Mouse (Mus musculus) forebrain, embryonic 11.5 days (tissue): ENCODE measurements around the gene Cfap45. TPM values are rescaled to one million over a fixed set of nuclear protein-coding genes. Genes with fewer than 3 reads are reported as not detected.

Experiments used
- ATAC-seq: fragments of 200-750 bp; cut with Nextera tagmentation; replicated peaks from 2 replicates; pipeline ENCODE4 v1.8.0; 2017; ENCODE audit warnings: moderate TSS enrichment; ENCODE audit not compliant: low FRiP score
- DNase-seq: peaks from one replicate; pipeline ENCODE4 v3.0.0-alpha.2; 2017; ENCODE audit warnings: low spot score
- H3K27ac ChIP-seq: fragments of 300-500 bp; sonication (generic); 2 replicates; pipeline ENCODE4 v1.5.1; 2014; ENCODE audit warnings: low read depth, low read length
- H3K27me3 ChIP-seq: fragments of 300-500 bp; sonication (generic); 2 replicates; pipeline ENCODE4 v1.6.1; 2014; ENCODE audit warnings: mild to moderate bottlenecking, low read length, mixed read lengths; ENCODE audit not compliant: control insufficient read depth, insufficient read depth
- H3K36me3 ChIP-seq: fragments of 300-500 bp; sonication (generic); 2 replicates; pipeline ENCODE4 v1.6.1; 2014; ENCODE audit warnings: mild to moderate bottlenecking, low read length, moderate library complexity, mixed read lengths; ENCODE audit not compliant: control insufficient read depth, insufficient read depth
- H3K4me1 ChIP-seq: fragments of 300-500 bp; sonication (generic); replicated peaks from 2 replicates; pipeline ENCODE4 v1.6.1; 2014; ENCODE audit warnings: low read length, mixed read lengths; ENCODE audit not compliant: control insufficient read depth, insufficient read depth
- H3K4me2 ChIP-seq: fragments of 300-500 bp; sonication (generic); 2 replicates; pipeline ENCODE4 v1.6.1; 2014; ENCODE audit warnings: low read depth, mild to moderate bottlenecking, low read length, moderate library complexity, mixed read lengths; ENCODE audit not compliant: severe bottlenecking
- H3K4me3 ChIP-seq: fragments of 300-500 bp; sonication (generic); 2 replicates; pipeline ENCODE4 v1.5.1; 2014; ENCODE audit warnings: low read depth, low read length
- H3K9ac ChIP-seq: fragments of 300-500 bp; sonication (generic); 2 replicates; pipeline ENCODE4 v1.6.1; 2014; ENCODE audit warnings: low read length
- H3K9me3 ChIP-seq: fragments of 300-500 bp; sonication (generic); 2 replicates; pipeline ENCODE4 v1.6.1; 2016; ENCODE audit warnings: low read length, mixed read lengths; ENCODE audit not compliant: control insufficient read depth
- WGBS: fragments of 180-500 bp; shearing (Covaris S2); extraction: QIAGEN DNeasy Blood & Tissue Kit; methylation state at CpG from one replicate; pipeline ENCODE4 v1.1.7; 2014; 5-methylcytosine and 5-hydroxymethylcytosine counted together
- polyA plus RNA-seq: library from polyadenylated mRNA; unstranded; fragments of >200 nt; fragmentation: Nextera tagmentation; extraction: Ambion mirVana; gene quantifications from 2 replicates; pipeline ENCODE4 v1.2.1, GENCODE M21; 2014

Cfap45 gene
- polyA plus RNA-seq, 1 experiment from 2014 or later: 1.2 TPM

DNA sequence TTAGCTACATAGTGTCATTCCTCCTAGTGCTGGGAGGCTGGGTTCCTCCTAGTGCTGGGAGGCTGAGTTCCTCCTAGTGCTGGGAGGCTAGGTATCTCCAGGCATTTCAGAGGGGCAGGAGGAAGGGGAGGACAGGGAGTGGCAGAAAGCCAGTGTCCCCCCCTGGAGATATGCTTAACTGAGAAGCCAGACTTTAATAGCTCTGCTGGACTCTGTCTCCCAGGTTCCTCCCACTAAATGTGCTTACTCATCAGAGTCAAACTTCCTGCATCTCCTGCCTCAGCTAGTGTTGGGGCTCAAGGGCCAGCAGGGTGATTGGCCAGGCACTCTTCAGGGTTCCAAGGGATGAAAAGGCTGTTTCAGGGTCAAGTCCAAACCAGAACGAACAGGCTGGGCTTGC is 5.2 kb upstream of the Cfap45 start:
- H3K36me3 ChIP-seq: no peaks in the 10 kb centered on the region
- 86% methylated on average over 1 of the region's 1 CpGs for WGBS
- ATAC-seq: no peak
- H3K27me3 ChIP-seq: no peaks in the 10 kb centered on the region
- peaks cover 2% of the 10 kb centered on the region; the same call in 1 of the 2 replicates for H3K9me3 ChIP-seq
- no peak overlapping the region for H3K4me2 ChIP-seq
- H3K4me1 ChIP-seq: peaks cover 1% of the 10 kb centered on the region; the same call in 1 of the 2 replicates
- DNase-seq: no peak
- H3K27ac ChIP-seq: no peak overlapping the region
- H3K9ac ChIP-seq: no peak overlapping the region
- no peak overlapping the region for H3K4me3 ChIP-seq

DNA sequence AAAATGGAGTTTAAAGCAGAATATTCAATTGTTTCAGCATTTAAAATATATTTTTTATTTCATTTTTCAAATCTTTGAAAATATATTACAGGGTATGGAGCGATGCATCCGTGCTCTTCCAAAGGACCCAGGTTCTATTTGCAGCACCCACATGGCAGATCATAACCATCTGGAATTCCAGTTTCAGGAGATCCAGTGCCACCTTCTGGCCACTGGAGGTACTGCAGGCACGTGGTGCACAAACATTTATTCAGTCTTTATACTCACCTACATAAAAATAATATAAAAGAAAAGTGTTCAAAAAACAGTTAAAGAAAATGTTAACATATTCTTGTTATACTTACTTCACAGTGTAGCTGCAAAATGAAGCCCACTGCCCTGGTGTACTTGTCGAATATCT is 2.6 kb upstream of the Cfap45 start:
- WGBS: 77% methylated on average over 4 of the region's 4 CpGs
- Histone ChIP-seq H3K9ac (no peak overlapping the region), H3K4me1 (peaks cover 4% of the 10 kb centered on the region; the same call in 1 of the 2 replicates), H3K4me2 (no peak overlapping the region), H3K4me3 (no peak overlapping the region), H3K36me3 (no peaks in the 10 kb centered on the region), H3K27me3 (no peaks in the 10 kb centered on the region), H3K27ac (no peak overlapping the region), H3K9me3 (peaks cover 2% of the 10 kb centered on the region; the same call in 1 of the 2 replicates)
- ATAC-seq (no peak), DNase-seq (no peak)

DNA sequence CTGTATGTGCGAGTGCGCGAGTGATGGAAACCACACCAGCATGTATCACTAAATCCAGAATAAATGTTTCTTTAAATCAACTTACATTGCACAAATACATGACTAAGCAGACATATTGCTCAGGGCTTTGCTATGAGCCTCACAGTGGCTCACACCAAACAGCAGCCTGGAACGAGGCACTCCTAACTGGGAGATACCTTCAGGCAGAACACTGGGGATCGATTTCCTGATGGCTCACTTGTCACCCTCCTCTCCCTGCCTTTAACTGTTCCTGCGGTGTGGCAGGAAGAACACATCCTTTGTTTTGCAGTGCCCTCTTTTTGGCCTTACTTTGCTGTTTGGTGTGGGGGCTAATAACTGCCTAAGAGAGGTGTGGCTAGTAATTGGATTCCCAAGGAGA is 957 bp upstream of the Cfap45 start:
- WGBS: 66% methylated on average over 6 of the region's 6 CpGs

DNA sequence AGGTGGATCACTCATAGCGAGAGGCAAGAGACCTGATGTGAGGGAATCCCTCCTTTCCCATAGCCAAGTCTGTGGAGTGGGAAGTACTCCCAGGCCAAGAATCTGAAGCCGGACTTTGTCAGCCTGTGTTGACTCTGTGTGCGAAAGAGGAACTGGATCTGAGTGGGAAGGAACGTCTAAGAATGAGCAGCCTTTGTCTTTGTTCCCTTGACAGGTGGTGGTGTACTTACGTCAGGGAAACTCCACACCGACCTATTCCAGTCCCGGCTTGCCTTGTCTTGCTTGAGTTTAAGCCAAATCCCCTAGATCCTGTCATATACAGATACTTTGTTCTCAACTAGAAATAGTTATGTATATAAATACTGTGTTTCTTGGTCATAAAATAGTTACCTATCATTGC is 1.9 kb downstream of the Cfap45 start:
- Histone ChIP-seq H3K27me3 (no peaks in the 10 kb centered on the region), H3K27ac (no peak overlapping the region), H3K4me2 (no peak overlapping the region), H3K36me3 (no peaks in the 10 kb centered on the region), H3K4me3 (no peak overlapping the region), H3K4me1 (peaks cover 4% of the 10 kb centered on the region; the same call in 1 of the 2 replicates), H3K9ac (no peak overlapping the region), H3K9me3 (peaks cover 2% of the 10 kb centered on the region; the same call in 1 of the 2 replicates)
- WGBS: 65% methylated on average over 7 of the region's 7 CpGs
- no peak for ATAC-seq
- DNase-seq: no peak

More for the DNA sequence above, 957 bp upstream of the Cfap45 start:
- H3K9ac ChIP-seq: no peak overlapping the region
- H3K36me3 ChIP-seq: no peaks in the 10 kb centered on the region
- H3K9me3 ChIP-seq: peaks cover 2% of the 10 kb centered on the region; the same call in 1 of the 2 replicates
- H3K27ac ChIP-seq: no peak overlapping the region
- H3K4me3 ChIP-seq: no peak overlapping the region
- H3K4me2 ChIP-seq: no peak overlapping the region
- ATAC-seq (no peak), DNase-seq (no peak)
- no peaks in the 10 kb centered on the region for H3K27me3 ChIP-seq
- peaks cover 4% of the 10 kb centered on the region; the same call in 1 of the 2 replicates for H3K4me1 ChIP-seq

DNA sequence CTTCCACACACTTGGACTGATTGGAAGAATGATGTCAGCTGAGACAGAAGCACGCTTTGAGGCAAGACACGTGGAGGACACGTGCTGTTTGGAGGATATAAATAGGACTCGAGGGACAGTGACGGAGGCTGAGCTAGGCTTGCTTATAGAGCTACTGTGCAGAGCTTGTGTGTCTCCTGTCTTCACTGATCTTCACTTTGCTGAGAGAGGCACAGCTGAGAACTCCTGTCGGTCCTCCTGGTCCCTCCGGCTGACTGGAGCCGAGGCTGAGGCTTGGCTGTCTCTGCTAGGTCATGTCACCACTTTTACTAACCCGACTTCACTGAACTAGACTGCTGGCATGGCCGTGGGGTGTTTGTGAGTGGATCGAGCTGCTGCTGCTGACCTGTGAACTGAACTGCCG is 3.1 kb downstream of the Cfap45 start:
- H3K4me1 ChIP-seq: peaks cover 4% of the 10 kb centered on the region; the same call in 1 of the 2 replicates
- H3K9ac ChIP-seq: no peak overlapping the region
- H3K27ac ChIP-seq: no peak overlapping the region
- no peak for ATAC-seq
- 83% methylated on average over 12 of the region's 12 CpGs for WGBS
- DNase-seq: no peak
- H3K4me3 ChIP-seq: no peak overlapping the region
- H3K9me3 ChIP-seq: no peaks in the 10 kb centered on the region
- H3K36me3 ChIP-seq: no peaks in the 10 kb centered on the region
- no peaks in the 10 kb centered on the region for H3K27me3 ChIP-seq
- no peak overlapping the region for H3K4me2 ChIP-seq

DNA sequence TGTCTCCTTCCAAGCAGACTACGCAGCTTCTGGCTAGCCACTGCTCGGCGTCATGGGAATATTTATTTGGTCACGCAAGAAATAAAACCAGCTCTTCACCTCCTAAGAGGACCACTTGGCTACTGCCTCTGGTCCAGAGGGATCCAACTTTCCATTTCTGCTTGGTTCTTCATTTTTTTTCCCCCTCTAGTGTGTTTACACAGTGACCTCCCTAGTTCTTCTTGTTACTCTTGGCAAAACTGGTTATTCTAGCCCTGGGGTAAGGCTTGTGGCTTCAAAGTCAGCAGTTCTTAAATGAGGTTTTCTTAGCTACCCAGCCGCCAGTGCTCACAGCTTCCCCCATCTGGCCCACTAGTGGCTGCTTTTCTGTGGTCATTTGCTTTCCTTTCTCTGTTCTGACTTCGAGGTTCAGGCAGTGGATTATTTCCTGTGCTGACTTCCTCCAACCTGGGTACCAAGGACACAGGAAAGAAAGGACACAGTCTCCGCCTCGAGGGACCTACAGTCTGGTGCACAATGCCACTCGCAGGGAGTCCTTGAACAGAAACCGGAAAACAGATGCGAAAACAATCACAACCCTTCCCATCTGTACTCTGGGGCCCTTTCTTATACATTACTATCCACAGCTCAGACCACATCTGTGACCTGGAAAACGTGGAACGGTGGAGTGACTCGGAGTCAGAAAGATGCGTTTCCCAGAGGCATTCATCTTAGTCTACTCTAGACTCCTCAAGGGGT is 4.6 kb downstream of the Cfap45 start:
- 58% methylated on average over 15 of the region's 15 CpGs for WGBS
- no peak overlapping the region for H3K9ac ChIP-seq
- ATAC-seq: no peak
- DNase-seq: no peak
- no peaks in the 10 kb centered on the region for H3K27me3 ChIP-seq
- no peak overlapping the region for H3K4me3 ChIP-seq
- peaks cover 4% of the 10 kb centered on the region; the same call in 1 of the 2 replicates for H3K4me1 ChIP-seq
- no peak overlapping the region for H3K4me2 ChIP-seq
- no peaks in the 10 kb centered on the region for H3K9me3 ChIP-seq
- no peaks in the 10 kb centered on the region for H3K36me3 ChIP-seq
- no peak overlapping the region for H3K27ac ChIP-seq

DNA sequence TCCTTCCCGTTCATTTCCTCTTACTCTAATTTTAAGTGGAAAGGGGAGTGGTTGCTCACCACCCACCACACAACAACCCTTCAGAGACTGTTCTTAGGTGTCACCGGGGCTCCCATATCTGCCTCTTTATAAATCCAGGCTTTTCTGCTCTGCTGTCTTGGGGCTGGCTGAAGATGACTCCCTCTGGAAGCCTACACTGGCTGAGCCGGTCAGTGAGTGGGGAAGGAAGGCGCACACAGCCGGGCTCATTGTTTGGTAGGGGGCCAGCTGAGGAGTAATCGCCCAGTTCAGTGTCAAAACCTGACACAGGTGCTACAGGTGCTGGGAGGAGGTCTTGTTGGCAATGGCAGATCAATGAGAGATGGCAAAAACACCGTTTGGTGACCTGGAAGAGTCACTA is 5.4 kb downstream of the Cfap45 start:
- 74% methylated on average over 7 of the region's 7 CpGs for WGBS
- DNase-seq: no peak

DNA sequence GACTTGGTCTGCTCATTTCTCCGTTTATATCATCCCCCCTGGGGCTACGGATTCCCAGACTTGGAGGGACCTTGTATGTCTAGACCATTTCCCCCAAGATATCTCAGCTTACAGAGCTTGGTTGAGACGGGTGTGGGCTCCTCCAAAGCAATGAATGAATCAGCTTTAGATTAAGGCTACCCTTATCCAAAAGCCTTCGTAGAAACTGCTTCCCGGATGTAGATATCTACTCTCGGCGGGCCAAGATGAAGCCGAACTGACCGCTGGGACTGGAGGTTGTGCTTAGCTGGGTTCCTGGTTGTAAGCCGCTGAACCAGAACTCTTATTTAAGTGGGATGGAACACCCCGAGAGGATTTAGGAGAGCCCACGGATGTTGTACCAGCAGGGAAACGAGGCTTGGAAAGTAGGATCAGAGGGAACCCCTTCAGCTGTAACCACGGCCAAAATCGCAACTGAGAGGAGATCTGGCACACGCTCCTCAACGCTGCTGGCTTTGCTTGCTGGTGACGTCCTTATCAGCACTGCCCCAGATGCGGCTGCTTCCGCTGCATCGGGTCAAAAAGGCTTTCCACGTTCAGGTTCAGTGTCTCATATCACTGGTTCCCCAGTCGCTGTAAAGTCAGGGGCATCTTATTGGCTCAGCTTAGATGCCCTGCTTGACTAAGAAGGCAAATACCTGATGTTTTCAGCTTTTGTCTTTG is 5.9 kb downstream of the Cfap45 start:
- H3K4me2 ChIP-seq: no peak overlapping the region
- H3K27ac ChIP-seq: no peak overlapping the region
- no peaks in the 10 kb centered on the region for H3K4me1 ChIP-seq
- no peak overlapping the region for H3K4me3 ChIP-seq
- ATAC-seq (no peak), DNase-seq (no peak)
- no peak overlapping the region for H3K9ac ChIP-seq
- H3K9me3 ChIP-seq: no peaks in the 10 kb centered on the region
- no peaks in the 10 kb centered on the region for H3K36me3 ChIP-seq
- 77% methylated on average over 23 of the region's 23 CpGs for WGBS
- no peaks in the 10 kb centered on the region for H3K27me3 ChIP-seq

More for the DNA sequence above, 5.4 kb downstream of the Cfap45 start:
- Histone ChIP-seq H3K4me3 (no peak overlapping the region), H3K9ac (no peak overlapping the region), H3K9me3 (no peaks in the 10 kb centered on the region), H3K27ac (no peak overlapping the region), H3K27me3 (no peaks in the 10 kb centered on the region), H3K4me1 (no peaks in the 10 kb centered on the region), H3K4me2 (no peak overlapping the region), H3K36me3 (no peaks in the 10 kb centered on the region)
- no peak for ATAC-seq
